Mouse (Mus musculus): ENCODE measurements at regions not wholly inside any gene's neighbourhood (a gene's known extent, or its start where the extent isn't known, plus 50 kb on each side); places are given as distances from the start of the nearest gene placed in this dataset.
A peak's percentile ranks its signal among the peaks of the same experiment; 100 is the strongest.

DNA sequence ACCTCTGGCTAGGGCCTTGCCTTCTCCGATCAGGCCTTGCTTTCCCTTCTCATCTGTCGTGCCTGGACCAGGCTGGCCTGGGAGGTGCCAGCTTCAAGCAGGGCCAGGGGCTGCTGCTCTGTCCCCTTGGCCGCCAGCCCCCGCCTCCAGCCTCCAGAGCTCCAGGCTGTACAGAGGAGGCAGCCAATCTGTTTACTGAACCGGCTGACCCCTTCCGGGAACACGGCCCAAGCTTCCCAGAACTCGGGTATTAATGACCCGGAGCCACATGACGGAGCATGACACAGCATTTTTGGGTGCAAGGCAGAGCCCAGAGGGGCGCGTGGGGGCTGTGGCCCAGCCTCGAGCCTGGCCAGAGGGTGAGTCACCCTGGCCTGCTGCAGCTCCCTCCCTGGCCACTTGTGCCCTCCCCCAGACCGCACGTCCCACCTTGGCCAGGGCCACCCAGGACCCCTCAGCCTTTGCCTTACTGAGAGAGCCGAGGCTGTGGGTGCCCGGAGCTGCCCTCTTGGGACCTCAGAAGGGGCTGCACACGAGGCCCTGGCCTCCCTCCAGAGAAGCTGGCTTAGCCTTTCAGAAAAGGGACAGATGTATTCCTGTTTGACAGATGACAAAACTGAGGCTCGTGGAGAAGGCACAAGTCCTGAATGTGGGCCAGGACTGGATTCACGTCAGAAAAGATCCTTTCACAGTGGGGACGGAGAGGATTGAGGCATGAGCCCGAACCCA is 75.6 kb upstream of the Tmem189 start:
- DNase-seq (ENCODE audit: low spot score) = peak; percentile 76
- ATAC-seq (replicated peaks; ENCODE audit: low FRiP score, low TSS enrichment, low read depth) = peak; percentile 22; the same call in 1 of the 2 replicates
- Histone ChIP-seq H3K9ac (ENCODE audit: low read length) (no peak overlapping the region), H3K27ac (ENCODE audit: low read depth) (no peak overlapping the region), H3K4me2 (ENCODE audit: low read length) (no peak overlapping the region), H3K4me1 (replicated peaks; ENCODE audit: control insufficient read depth, insufficient read depth, low read length) (peaks cover 10% of the 10 kb centered on the region), H3K4me3 (ENCODE audit: low read depth, low read length) (no peak overlapping the region), H3K36me3 (ENCODE audit: control insufficient read depth, insufficient read depth, low read length) (no peaks in the 10 kb centered on the region), H3K27me3 (replicated peaks; ENCODE audit: control insufficient read depth, insufficient read depth, low read length) (no peaks in the 10 kb centered on the region), H3K9me3 (ENCODE audit: control insufficient read depth, low read length) (no peaks in the 10 kb centered on the region)
- 38% methylated on average over 22 of the region's 22 CpGs for WGBS

DNA sequence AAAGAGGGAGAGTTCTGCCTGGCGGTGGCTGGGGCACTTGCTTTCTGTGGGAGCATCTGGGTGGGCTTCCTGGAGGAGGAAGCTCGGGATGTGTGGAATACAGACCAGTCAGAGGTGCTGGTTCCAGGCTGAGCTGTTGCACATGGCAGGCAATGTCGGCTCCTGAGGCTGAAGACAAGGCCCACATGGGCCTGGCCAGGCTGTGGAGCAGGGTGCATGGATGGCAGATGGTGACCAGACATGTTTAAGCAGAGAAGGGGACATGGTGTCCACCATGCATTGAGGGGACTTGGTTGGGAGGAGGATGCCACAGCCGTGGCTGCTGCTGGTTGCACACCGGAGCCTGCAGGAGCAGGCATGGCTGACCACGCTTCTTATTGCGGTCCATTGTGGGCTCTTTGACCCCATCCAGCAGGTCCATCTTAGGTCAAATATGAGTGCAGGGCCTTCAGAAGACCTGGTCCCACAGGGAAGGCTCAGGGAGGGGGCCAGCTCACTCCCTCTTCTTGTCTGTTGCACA is 74.3 kb upstream of the Tmem189 start:
- H3K27me3 ChIP-seq (replicated peaks; ENCODE audit: control insufficient read depth, insufficient read depth, low read length) = no peaks in the 10 kb centered on the region
- peaks cover 10% of the 10 kb centered on the region for H3K4me1 ChIP-seq (replicated peaks; ENCODE audit: control insufficient read depth, insufficient read depth, low read length)
- no peaks in the 10 kb centered on the region for H3K9me3 ChIP-seq (ENCODE audit: control insufficient read depth, low read length)
- H3K27ac ChIP-seq (ENCODE audit: low read depth) = no peak overlapping the region
- H3K36me3 ChIP-seq (ENCODE audit: control insufficient read depth, insufficient read depth, low read length) = no peaks in the 10 kb centered on the region
- H3K4me2 ChIP-seq (ENCODE audit: low read length) = no peak overlapping the region
- H3K9ac ChIP-seq (ENCODE audit: low read length) = no peak overlapping the region
- WGBS = 91% methylated on average over 7 of the region's 7 CpGs
- no peak for DNase-seq (ENCODE audit: low spot score)
- no peak for ATAC-seq (replicated peaks; ENCODE audit: low FRiP score, low TSS enrichment, low read depth)
- no peak overlapping the region for H3K4me3 ChIP-seq (ENCODE audit: low read depth, low read length)

DNA sequence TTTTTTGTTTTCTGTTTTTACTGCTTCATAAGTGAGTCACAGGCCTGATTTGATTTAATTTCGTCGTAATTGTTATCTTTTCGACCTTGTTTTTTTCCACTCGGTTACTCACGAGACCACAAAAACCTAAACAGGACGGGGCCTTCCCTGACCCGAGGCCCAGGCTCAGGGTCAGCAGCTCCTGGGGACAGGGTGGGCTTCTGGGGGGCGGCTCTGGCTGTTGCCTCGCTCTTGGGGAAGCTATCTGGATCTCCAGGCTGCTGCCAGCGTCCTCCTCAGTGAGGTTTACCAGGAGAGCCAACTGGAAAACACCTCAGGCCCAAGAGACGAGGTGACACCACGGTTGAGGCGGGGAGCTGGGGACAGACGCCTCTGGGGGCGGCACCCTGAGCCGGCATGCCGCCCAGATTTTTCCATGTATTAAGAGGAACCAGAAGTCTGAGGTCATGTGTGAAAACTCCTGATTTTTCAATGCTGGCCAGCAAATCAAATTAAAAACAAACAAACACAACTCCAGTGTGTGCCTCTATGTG is 71.8 kb upstream of the Tmem189 start:
- ATAC-seq (replicated peaks; ENCODE audit: low FRiP score, low TSS enrichment, low read depth) (no peak), DNase-seq (ENCODE audit: low spot score) (no peak)
- no peak overlapping the region for H3K4me3 ChIP-seq (ENCODE audit: low read depth, low read length)
- no peak overlapping the region for H3K4me2 ChIP-seq (ENCODE audit: low read length)
- H3K4me1 ChIP-seq (replicated peaks; ENCODE audit: control insufficient read depth, insufficient read depth, low read length) = peaks cover 10% of the 10 kb centered on the region
- no peak overlapping the region for H3K9ac ChIP-seq (ENCODE audit: low read length)
- no peaks in the 10 kb centered on the region for H3K9me3 ChIP-seq (ENCODE audit: control insufficient read depth, low read length)
- no peak overlapping the region for H3K27ac ChIP-seq (ENCODE audit: low read depth)
- H3K27me3 ChIP-seq (replicated peaks; ENCODE audit: control insufficient read depth, insufficient read depth, low read length) = no peaks in the 10 kb centered on the region
- no peaks in the 10 kb centered on the region for H3K36me3 ChIP-seq (ENCODE audit: control insufficient read depth, insufficient read depth, low read length)
- WGBS = 71% methylated on average over 17 of the region's 17 CpGs

DNA sequence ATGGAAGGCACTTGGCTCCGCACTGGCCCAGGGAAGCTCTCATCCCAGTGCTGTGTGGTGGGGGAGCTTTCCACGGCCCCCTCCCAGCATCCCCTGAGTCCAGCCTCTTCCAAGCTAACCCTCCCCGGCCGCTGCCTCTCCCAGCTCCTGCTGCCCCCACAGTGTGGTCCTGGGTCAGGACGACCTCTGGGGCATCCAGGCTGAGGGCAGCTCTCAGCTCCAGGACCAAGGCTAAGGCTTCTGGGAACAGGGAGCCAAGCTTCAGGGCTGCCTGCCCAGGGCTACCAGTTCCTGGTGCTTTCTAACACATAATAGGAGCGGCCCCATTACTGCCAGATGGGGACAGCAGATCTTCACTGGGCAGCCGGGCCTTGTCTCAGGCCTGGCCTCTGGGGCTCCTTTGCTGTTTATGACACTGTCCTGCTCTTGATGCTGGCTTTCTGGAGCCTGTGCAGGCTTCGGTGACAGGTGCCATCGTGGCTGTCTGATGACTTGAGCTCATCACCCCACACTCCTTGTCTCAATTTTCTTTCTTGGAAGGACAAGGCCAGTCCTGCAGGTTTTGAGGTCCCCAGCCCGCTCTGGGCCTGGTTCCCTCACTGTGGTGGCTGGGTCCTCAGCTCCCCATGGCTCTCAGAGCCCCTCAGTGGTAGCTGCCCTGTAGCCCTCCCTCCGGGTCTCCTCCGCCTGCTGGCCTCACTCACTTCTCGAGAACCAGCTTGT is 71.2 kb upstream of the Tmem189 start:
- DNase-seq (ENCODE audit: low spot score) = no peak
- 82% methylated on average over 13 of the region's 13 CpGs for WGBS
- no peaks in the 10 kb centered on the region for H3K9me3 ChIP-seq (ENCODE audit: control insufficient read depth, low read length)
- no peak overlapping the region for H3K9ac ChIP-seq (ENCODE audit: low read length)
- no peak overlapping the region for H3K27ac ChIP-seq (ENCODE audit: low read depth)
- H3K27me3 ChIP-seq (replicated peaks; ENCODE audit: control insufficient read depth, insufficient read depth, low read length) = no peaks in the 10 kb centered on the region
- H3K4me2 ChIP-seq (ENCODE audit: low read length) = no peak overlapping the region
- ATAC-seq (replicated peaks; ENCODE audit: low FRiP score, low TSS enrichment, low read depth) = no peak
- H3K36me3 ChIP-seq (ENCODE audit: control insufficient read depth, insufficient read depth, low read length) = no peaks in the 10 kb centered on the region
- H3K4me1 ChIP-seq (replicated peaks; ENCODE audit: control insufficient read depth, insufficient read depth, low read length) = peaks cover 10% of the 10 kb centered on the region
- H3K4me3 ChIP-seq (ENCODE audit: low read depth, low read length) = no peak overlapping the region

DNA sequence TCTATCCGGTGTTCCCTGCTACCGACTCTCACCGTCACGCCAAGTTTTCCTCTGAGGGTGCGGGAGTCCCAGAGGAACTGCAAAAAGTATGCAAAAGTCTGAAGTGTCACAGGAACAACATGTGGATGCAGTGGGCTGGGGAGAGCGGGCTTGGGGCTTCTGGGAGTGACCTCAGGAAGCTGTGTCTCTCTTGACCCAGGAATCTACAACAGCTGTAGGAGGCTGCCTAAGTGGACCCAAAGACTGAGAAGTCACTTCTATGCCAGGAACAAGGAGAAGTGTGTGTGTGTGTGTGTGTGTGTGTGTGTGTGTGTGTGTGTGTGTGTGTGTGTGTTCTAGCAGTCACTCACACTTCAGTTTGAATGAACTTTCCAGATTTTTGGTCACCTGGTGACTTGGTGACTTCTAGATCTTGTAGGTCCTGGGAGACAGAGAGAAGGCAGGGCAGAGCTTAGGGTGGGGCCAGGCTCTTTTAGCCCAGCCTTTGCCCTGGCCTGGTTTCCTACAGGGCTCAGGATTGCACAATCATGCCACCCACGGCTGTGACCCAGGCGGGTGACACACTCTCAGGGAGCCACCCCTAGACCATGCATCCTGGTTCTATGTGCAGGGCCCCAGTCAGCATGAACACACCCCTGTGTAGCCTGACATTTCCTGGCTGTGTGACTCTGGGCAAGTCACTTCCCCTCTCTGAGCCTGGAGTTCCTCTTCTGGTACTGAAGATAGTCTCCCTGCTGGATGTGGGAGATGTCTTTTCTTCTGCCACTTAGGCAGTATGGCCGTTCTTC is 70.2 kb upstream of the Tmem189 start:
- no peak overlapping the region for H3K9ac ChIP-seq (ENCODE audit: low read length)
- peaks cover 3% of the 10 kb centered on the region for H3K4me1 ChIP-seq (replicated peaks; ENCODE audit: control insufficient read depth, insufficient read depth, low read length)
- H3K27me3 ChIP-seq (replicated peaks; ENCODE audit: control insufficient read depth, insufficient read depth, low read length) = no peaks in the 10 kb centered on the region
- no peak overlapping the region for H3K4me2 ChIP-seq (ENCODE audit: low read length)
- no peak for DNase-seq (ENCODE audit: low spot score)
- H3K36me3 ChIP-seq (ENCODE audit: control insufficient read depth, insufficient read depth, low read length) = no peaks in the 10 kb centered on the region
- 84% methylated on average over 9 of the region's 9 CpGs for WGBS
- H3K4me3 ChIP-seq (ENCODE audit: low read depth, low read length) = no peak overlapping the region
- no peak for ATAC-seq (replicated peaks; ENCODE audit: low FRiP score, low TSS enrichment, low read depth)
- H3K27ac ChIP-seq (ENCODE audit: low read depth) = no peak overlapping the region
- no peaks in the 10 kb centered on the region for H3K9me3 ChIP-seq (ENCODE audit: control insufficient read depth, low read length)

DNA sequence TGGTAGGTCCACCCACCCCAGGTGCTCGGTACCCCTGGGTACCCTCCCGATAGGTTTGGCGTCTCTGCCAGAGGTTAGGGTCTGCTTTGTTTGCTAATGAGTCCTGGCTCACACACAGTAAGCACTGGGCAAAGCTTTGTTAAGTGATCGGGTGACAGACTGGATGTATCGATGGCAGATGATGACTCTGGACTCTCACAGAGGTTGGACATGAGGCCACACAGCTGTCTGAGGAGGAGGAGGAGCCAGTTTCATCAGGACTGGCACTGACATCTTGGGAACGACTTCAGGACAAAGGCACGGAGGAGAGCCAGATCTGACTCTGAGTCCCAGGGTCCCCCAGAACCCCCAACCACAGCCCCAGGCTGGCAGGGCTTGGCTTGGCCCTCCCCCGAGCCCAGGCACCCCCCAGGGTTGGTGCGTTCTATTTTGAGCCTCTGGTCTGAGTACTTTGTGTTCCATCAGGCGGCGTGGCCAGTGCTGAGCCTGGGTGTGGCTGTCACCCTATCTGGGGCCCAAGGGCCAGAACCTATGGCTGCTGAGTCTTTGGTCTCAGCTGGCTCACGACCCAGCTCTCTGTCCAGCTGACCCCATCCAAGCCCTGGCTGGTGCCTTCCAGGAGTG is 67.6 kb upstream of the Tmem189 start:
- no peaks in the 10 kb centered on the region for H3K9me3 ChIP-seq (ENCODE audit: control insufficient read depth, low read length)
- whole genome bisulfite sequencing = 60% methylated on average over 12 of the region's 12 CpGs
- no peaks in the 10 kb centered on the region for H3K27me3 ChIP-seq (replicated peaks; ENCODE audit: control insufficient read depth, insufficient read depth, low read length)
- no peaks in the 10 kb centered on the region for H3K36me3 ChIP-seq (ENCODE audit: control insufficient read depth, insufficient read depth, low read length)
- H3K4me1 ChIP-seq (replicated peaks; ENCODE audit: control insufficient read depth, insufficient read depth, low read length) = no peaks in the 10 kb centered on the region
- no peak for ATAC-seq (replicated peaks; ENCODE audit: low FRiP score, low TSS enrichment, low read depth)
- H3K4me2 ChIP-seq (ENCODE audit: low read length) = no peak overlapping the region
- H3K9ac ChIP-seq (ENCODE audit: low read length) = no peak overlapping the region
- no peak for DNase-seq (ENCODE audit: low spot score)
- no peak overlapping the region for H3K4me3 ChIP-seq (ENCODE audit: low read depth, low read length)
- H3K27ac ChIP-seq (ENCODE audit: low read depth) = no peak overlapping the region

DNA sequence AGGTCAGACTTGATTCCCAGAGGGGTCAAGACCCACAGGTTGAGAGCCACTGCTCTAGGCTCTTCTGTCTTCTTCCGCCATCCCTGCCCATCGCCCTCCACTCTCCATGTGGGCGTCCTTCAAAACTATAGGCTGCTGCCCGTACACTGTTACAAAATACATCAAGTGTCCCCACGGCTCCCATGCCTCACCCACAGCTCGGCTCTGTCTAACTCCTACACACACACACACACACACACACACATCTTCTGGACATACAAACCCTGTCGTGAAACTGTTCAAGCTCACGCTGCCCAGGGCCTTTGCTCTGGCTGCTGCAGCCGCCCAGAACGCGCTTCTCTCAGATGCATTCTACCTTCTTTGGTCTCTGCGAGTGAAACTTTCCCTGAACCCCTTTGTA is 67.1 kb upstream of the Tmem189 start:
- WGBS = 83% methylated on average over 12 of the region's 12 CpGs
- Histone ChIP-seq H3K9me3 (ENCODE audit: control insufficient read depth, low read length) (no peaks in the 10 kb centered on the region), H3K36me3 (ENCODE audit: control insufficient read depth, insufficient read depth, low read length) (no peaks in the 10 kb centered on the region), H3K27ac (ENCODE audit: low read depth) (no peak overlapping the region), H3K4me1 (replicated peaks; ENCODE audit: control insufficient read depth, insufficient read depth, low read length) (no peaks in the 10 kb centered on the region), H3K27me3 (replicated peaks; ENCODE audit: control insufficient read depth, insufficient read depth, low read length) (no peaks in the 10 kb centered on the region), H3K4me2 (ENCODE audit: low read length) (no peak overlapping the region), H3K4me3 (ENCODE audit: low read depth, low read length) (no peak overlapping the region), H3K9ac (ENCODE audit: low read length) (no peak overlapping the region)
- ATAC-seq (replicated peaks; ENCODE audit: low FRiP score, low TSS enrichment, low read depth) (no peak), DNase-seq (ENCODE audit: low spot score) (no peak)

DNA sequence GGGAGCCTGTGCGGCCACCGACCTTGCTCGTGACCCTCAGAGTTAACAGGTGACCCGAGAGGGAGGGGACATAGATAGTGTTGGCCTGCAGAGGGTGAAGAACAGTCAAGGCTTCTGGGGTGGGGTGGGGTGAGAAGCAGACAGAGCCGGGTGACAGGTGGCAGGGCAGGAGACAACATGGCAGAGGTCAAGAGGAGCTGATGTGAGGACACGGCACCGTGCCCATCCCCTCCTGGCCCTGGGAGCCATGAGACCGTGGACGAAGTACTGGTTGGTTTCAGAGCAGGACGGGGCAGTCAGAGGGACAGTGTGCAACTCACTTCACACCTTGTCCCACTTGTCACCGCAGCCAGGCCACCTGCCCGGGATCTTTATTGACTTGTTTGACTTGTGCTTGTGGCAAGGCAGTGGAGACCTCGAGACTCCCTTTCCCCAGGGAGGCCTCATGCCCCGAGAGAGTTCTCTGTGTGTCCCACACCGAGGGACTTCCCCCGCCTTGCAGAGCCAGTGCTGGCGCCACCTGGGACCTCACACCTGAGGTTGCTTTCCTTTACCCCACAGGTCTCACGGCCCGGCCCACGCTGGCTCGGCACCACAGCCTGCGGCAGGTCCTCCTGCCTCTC is 65.4 kb upstream of the Tmem189 start:
- Histone ChIP-seq H3K27me3 (replicated peaks; ENCODE audit: control insufficient read depth, insufficient read depth, low read length) (no peaks in the 10 kb centered on the region), H3K36me3 (ENCODE audit: control insufficient read depth, insufficient read depth, low read length) (no peaks in the 10 kb centered on the region), H3K4me1 (replicated peaks; ENCODE audit: control insufficient read depth, insufficient read depth, low read length) (no peaks in the 10 kb centered on the region), H3K9me3 (ENCODE audit: control insufficient read depth, low read length) (no peaks in the 10 kb centered on the region), H3K4me3 (ENCODE audit: low read depth, low read length) (no peak overlapping the region), H3K9ac (ENCODE audit: low read length) (no peak overlapping the region), H3K27ac (ENCODE audit: low read depth) (no peak overlapping the region), H3K4me2 (ENCODE audit: low read length) (no peak overlapping the region)
- ATAC-seq (replicated peaks; ENCODE audit: low FRiP score, low TSS enrichment, low read depth) (no peak; the same call in 1 of the 2 replicates), DNase-seq (ENCODE audit: low spot score) (no peak)
- 75% methylated on average over 22 of the region's 22 CpGs for WGBS
